Mouse (Mus musculus): ENCODE measurements around the gene Ssmem1. TPM values are rescaled to one million over a fixed set of nuclear protein-coding genes. Genes with fewer than 3 reads are reported as not detected.
A peak's percentile ranks its signal among the peaks of the same experiment; 100 is the strongest.

Gene Ssmem1
- total RNA-seq (2017), result not detected in 2 replicates

GRCm38 (mm10) chr6:30509265-30510239 lies at the start of gene Ssmem1, which contains the start of gene Tmem209:
Gene Ssmem1 (plus strand): TSS chr6:30509849.
Gene Tmem209 (minus strand): TSS chr6:30509783.
- peak; percentile 99 for ATAC-seq (replicated peaks; ENCODE audit: low read depth, poor library complexity, severe bottlenecking)

GRCm38 (mm10) chr6:30460750-30461446 lies 48.8 kb upstream of the Ssmem1 start:
- ATAC-seq (replicated peaks; ENCODE audit: low read depth, poor library complexity, severe bottlenecking), result peak; percentile 48

GRCm38 (mm10) chr6:30461755-30462344 lies 47.8 kb upstream of the Ssmem1 start:
- no peak for ATAC-seq (replicated peaks; ENCODE audit: low read depth, poor library complexity, severe bottlenecking)

- ATAC-seq (replicated peaks; ENCODE audit: low read depth, poor library complexity, severe bottlenecking), result no peak
Observed at GRCm38 (mm10) chr6:30462822-30463221, 46.8 kb upstream of the Ssmem1 start.

- ATAC-seq (replicated peaks; ENCODE audit: low read depth, poor library complexity, severe bottlenecking), result no peak
Observed at GRCm38 (mm10) chr6:30465586-30465985, 44.1 kb upstream of the Ssmem1 start.

- ATAC-seq (replicated peaks; ENCODE audit: low read depth, poor library complexity, severe bottlenecking), result no peak
Observed at GRCm38 (mm10) chr6:30468058-30468457, 41.6 kb upstream of the Ssmem1 start.

- ATAC-seq (replicated peaks; ENCODE audit: low read depth, poor library complexity, severe bottlenecking), result peak; percentile 69
Observed at GRCm38 (mm10) chr6:30468684-30469083, 41.0 kb upstream of the Ssmem1 start.

- no peak for ATAC-seq (replicated peaks; ENCODE audit: low read depth, poor library complexity, severe bottlenecking)
Observed at GRCm38 (mm10) chr6:30469370-30469769, 40.3 kb upstream of the Ssmem1 start.

GRCm38 (mm10) chr6:30471706-30472105 lies 37.9 kb upstream of the Ssmem1 start:
- ATAC-seq (replicated peaks; ENCODE audit: low read depth, poor library complexity, severe bottlenecking), result no peak

- no peak for ATAC-seq (replicated peaks; ENCODE audit: low read depth, poor library complexity, severe bottlenecking)
Observed at GRCm38 (mm10) chr6:30476025-30476765, 33.5 kb upstream of the Ssmem1 start.

GRCm38 (mm10) chr6:30477210-30477714 lies 32.4 kb upstream of the Ssmem1 start:
- ATAC-seq (replicated peaks; ENCODE audit: low read depth, poor library complexity, severe bottlenecking), result no peak

GRCm38 (mm10) chr6:30477784-30478183 lies 31.9 kb upstream of the Ssmem1 start:
- ATAC-seq (replicated peaks; ENCODE audit: low read depth, poor library complexity, severe bottlenecking), result no peak

GRCm38 (mm10) chr6:30479418-30479817 lies 30.2 kb upstream of the Ssmem1 start:
- ATAC-seq (replicated peaks; ENCODE audit: low read depth, poor library complexity, severe bottlenecking), result no peak

- no peak for ATAC-seq (replicated peaks; ENCODE audit: low read depth, poor library complexity, severe bottlenecking)
Observed at GRCm38 (mm10) chr6:30482908-30483307, 26.7 kb upstream of the Ssmem1 start.

GRCm38 (mm10) chr6:30486504-30486903 lies 23.1 kb upstream of the Ssmem1 start:
- ATAC-seq (replicated peaks; ENCODE audit: low read depth, poor library complexity, severe bottlenecking), result no peak

- no peak for ATAC-seq (replicated peaks; ENCODE audit: low read depth, poor library complexity, severe bottlenecking)
Observed at GRCm38 (mm10) chr6:30499049-30499448, 10.6 kb upstream of the Ssmem1 start.

- ATAC-seq (replicated peaks; ENCODE audit: low read depth, poor library complexity, severe bottlenecking), result no peak
Observed at GRCm38 (mm10) chr6:30508824-30509223, 825 bp upstream of the Ssmem1 start.

- ATAC-seq (replicated peaks; ENCODE audit: low read depth, poor library complexity, severe bottlenecking), result no peak
Observed at GRCm38 (mm10) chr6:30510291-30510690, 642 bp downstream of the Ssmem1 start.

- no peak for ATAC-seq (replicated peaks; ENCODE audit: low read depth, poor library complexity, severe bottlenecking)
Observed at GRCm38 (mm10) chr6:30514242-30514641, 4.6 kb downstream of the Ssmem1 start.

GRCm38 (mm10) chr6:30520400-30520799 lies 10.8 kb downstream of the Ssmem1 start:
- peak; percentile 63 for ATAC-seq (replicated peaks; ENCODE audit: low read depth, poor library complexity, severe bottlenecking)

Data from common myeloid progenitor, adult 5-6 weeks (primary cell).